Mouse (Mus musculus) midbrain, embryonic 16.5 days (tissue): ENCODE measurements at regions not wholly inside any gene's neighbourhood (a gene's known extent, or its start where the extent isn't known, plus 50 kb on each side); places are given as distances from the start of the nearest gene placed in this dataset.

Source experiments
- ATAC-seq: fragments of 200-750 bp; cut with Nextera tagmentation; 2 replicates; pipeline ENCODE4 v1.8.0; 2017; ENCODE audit warnings: moderate TSS enrichment
- H3K27ac ChIP-seq: fragments of 300-500 bp; sonication (generic); 2 replicates; pipeline ENCODE4 v1.5.1; 2014; ENCODE audit warnings: mild to moderate bottlenecking, low read length, mixed read lengths
- H3K27me3 ChIP-seq: fragments of 300-500 bp; sonication (generic); 2 replicates; pipeline ENCODE4 v1.6.1; 2014; ENCODE audit warnings: low read depth, low read length, mixed read lengths; ENCODE audit not compliant: control insufficient read depth, insufficient read depth
- H3K36me3 ChIP-seq: fragments of 300-500 bp; sonication (generic); 2 replicates; pipeline ENCODE4 v1.6.1; 2014; ENCODE audit warnings: mild to moderate bottlenecking, low read length, moderate library complexity, mixed read lengths; ENCODE audit not compliant: control insufficient read depth, insufficient read depth
- H3K4me1 ChIP-seq: fragments of 300-500 bp; sonication (generic); 2 replicates; pipeline ENCODE4 v1.6.1; 2014; ENCODE audit warnings: mild to moderate bottlenecking, low read length, mixed read lengths; ENCODE audit not compliant: control insufficient read depth, insufficient read depth
- H3K4me2 ChIP-seq: fragments of 300-500 bp; sonication (generic); 2 replicates; pipeline ENCODE4 v1.6.1; 2014; ENCODE audit warnings: mild to moderate bottlenecking, low read length, mixed read lengths
- H3K4me3 ChIP-seq: fragments of 300-500 bp; sonication (generic); 2 replicates; pipeline ENCODE4 v1.5.1; 2014; ENCODE audit warnings: low read depth, mild to moderate bottlenecking, low read length, moderate library complexity, mixed read lengths
- H3K9ac ChIP-seq: fragments of 300-500 bp; sonication (generic); 2 replicates; pipeline ENCODE4 v1.6.1; 2014; ENCODE audit warnings: low read depth, low read length, mixed read lengths
- H3K9me3 ChIP-seq: fragments of 300-500 bp; sonication (generic); replicated peaks from 2 replicates; pipeline ENCODE4 v1.6.1; 2014; ENCODE audit warnings: mild to moderate bottlenecking, low read length, mixed read lengths; ENCODE audit not compliant: control insufficient read depth, poor library complexity, severe bottlenecking
- WGBS: fragments of 180-500 bp; shearing (Covaris S2); extraction: QIAGEN DNeasy Blood & Tissue Kit; methylation state at CpG from one replicate; pipeline ENCODE4 v1.1.7; 2014; 5-methylcytosine and 5-hydroxymethylcytosine counted together

DNA sequence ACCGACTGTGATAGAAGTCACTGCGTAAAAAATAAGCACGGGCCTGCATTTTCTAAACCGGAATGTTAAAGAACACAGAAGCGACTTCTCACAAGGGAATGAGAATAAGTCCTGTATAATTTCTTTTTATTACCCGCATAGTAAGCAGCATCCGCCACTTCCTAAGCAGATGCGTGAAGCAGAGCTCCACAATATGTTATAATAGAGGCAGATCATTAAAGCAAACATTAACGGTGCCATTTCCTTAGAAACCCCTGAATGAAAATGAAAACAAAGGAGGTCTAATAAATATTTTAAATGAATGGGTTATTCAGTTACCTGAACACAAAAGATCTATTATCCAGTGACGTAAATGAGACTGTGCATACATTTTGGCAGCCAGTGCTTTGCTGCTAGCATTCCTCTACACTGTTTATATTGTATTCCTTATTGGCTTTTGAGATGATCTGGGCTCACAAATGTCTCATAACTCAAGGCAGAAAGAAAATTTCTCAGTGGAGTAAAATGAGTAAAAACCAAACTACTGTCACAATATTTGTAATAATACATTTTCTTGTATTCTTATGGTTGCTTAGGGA lies 566.6 kb upstream of the Epha6 start:
- Histone ChIP-seq H3K36me3 (no peaks in the 10 kb centered on the region), H3K27ac (no peak overlapping the region), H3K4me2 (peak overlapping the region; percentile 40), H3K4me3 (no peak overlapping the region), H3K9ac (0 out of 2 replicates have a peak overlapping the region, but pooled peaks have one; percentile 38), H3K4me1 (no peaks in the 10 kb centered on the region), H3K9me3 (no peaks in the 10 kb centered on the region), H3K27me3 (no peaks in the 10 kb centered on the region)
- 26% methylated on average over 10 of the region's 10 CpGs for WGBS
- ATAC-seq, result peak; percentile 56; the same call in 1 of the 2 replicates

DNA sequence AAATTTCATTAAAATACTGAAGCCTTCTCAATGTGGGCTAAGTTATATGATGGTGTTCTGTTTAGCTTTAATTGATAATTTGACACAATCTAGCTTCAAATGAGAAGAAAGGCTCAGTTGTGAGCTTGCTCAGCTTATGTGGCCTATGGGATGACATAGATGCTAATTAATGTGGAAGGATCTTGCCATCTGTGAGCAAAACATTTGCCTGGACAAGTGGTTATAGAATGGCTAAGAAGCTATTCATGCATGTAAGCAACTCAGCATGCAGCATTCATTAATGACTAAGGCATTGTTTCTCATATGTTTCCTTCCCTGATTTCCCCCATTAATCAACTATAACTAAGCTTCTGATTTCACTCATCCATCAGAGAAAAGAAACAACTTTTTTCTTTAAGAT lies 532.8 kb upstream of the Epha6 start:
- Histone ChIP-seq H3K4me2 (no peak overlapping the region), H3K9ac (no peak overlapping the region), H3K27ac (no peak overlapping the region), H3K9me3 (no peaks in the 10 kb centered on the region), H3K4me1 (no peaks in the 10 kb centered on the region), H3K4me3 (no peak overlapping the region), H3K27me3 (no peaks in the 10 kb centered on the region), H3K36me3 (no peaks in the 10 kb centered on the region)
- no peak for ATAC-seq
